Mouse (Mus musculus) naive thymus-derived CD4-positive, alpha-beta T cell, adult 2 months (primary cell): Measurements from ENCODE around the gene Ncln.

Experiments used
- DNase-seq: peaks from one replicate; pipeline ENCODE4 v3.0.0-alpha.2; 2011; ENCODE audit warnings: low read depth

The Ncln gene

GRCm38 (mm10) chr10:81489941-81490340 lies 6.3 kb downstream of the Ncln start:
- DNase-seq: no peak

- no peak for DNase-seq
Observed at GRCm38 (mm10) chr10:81488081-81488480, 8.1 kb downstream of the Ncln start.

- no peak for DNase-seq
Observed at GRCm38 (mm10) chr10:81486496-81486895, 9.7 kb downstream of the Ncln start.

- DNase-seq: no peak
Observed at GRCm38 (mm10) chr10:81485479-81486018, 10.6 kb downstream of the Ncln start.

GRCm38 (mm10) chr10:81485060-81485449 lies 11.1 kb downstream of the Ncln start:
- DNase-seq: peak; percentile 61

GRCm38 (mm10) chr10:81484441-81485059 lies 11.6 kb downstream of the Ncln start:
- DNase-seq: no peak

- peak; percentile 80 for DNase-seq
Observed at GRCm38 (mm10) chr10:81483983-81484382, 12.2 kb downstream of the Ncln start.

GRCm38 (mm10) chr10:81482533-81482889 lies 13.7 kb downstream of the Ncln start, which contains the start of gene Celf5:
Gene Celf5, minus strand, starts transcription at chr10:81482709.
- DNase-seq: peak; percentile 79

- no peak for DNase-seq
Observed at GRCm38 (mm10) chr10:81481605-81482532, 14.3 kb downstream of the Ncln start.

- DNase-seq: no peak
Observed at GRCm38 (mm10) chr10:81474461-81474860, 21.7 kb downstream of the Ncln start.

- DNase-seq: peak; percentile 74
Observed at GRCm38 (mm10) chr10:81473003-81473451, 23.2 kb downstream of the Ncln start.

GRCm38 (mm10) chr10:81472403-81473002 lies 23.7 kb downstream of the Ncln start:
- DNase-seq: no peak

- peak; percentile 72 for DNase-seq
Observed at GRCm38 (mm10) chr10:81470454-81470853, 25.7 kb downstream of the Ncln start.

GRCm38 (mm10) chr10:81469253-81469652 lies 26.9 kb downstream of the Ncln start:
- no peak for DNase-seq

- no peak for DNase-seq
Observed at GRCm38 (mm10) chr10:81467670-81468235, 28.4 kb downstream of the Ncln start.

- DNase-seq: no peak
Observed at GRCm38 (mm10) chr10:81466881-81467280, 29.3 kb downstream of the Ncln start.

- DNase-seq: no peak
Observed at GRCm38 (mm10) chr10:81466066-81466465, 30.1 kb downstream of the Ncln start.

- no peak for DNase-seq
Observed at GRCm38 (mm10) chr10:81465265-81465645, 30.9 kb downstream of the Ncln start.

- DNase-seq: peak; percentile 54
Observed at GRCm38 (mm10) chr10:81464405-81465264, 31.6 kb downstream of the Ncln start.

- DNase-seq: no peak
Observed at GRCm38 (mm10) chr10:81463531-81463930, 32.7 kb downstream of the Ncln start.

- no peak for DNase-seq
Observed at GRCm38 (mm10) chr10:81462917-81463316, 33.3 kb downstream of the Ncln start.
